Mouse (Mus musculus): ENCODE results near the gene Shisa9.
"Not testable (repeated sequence)": the region's sequence is repeated elsewhere in the genome, so short reads cannot be mapped to it uniquely, and the experiment has no call there.

Gene Shisa9

DNA sequence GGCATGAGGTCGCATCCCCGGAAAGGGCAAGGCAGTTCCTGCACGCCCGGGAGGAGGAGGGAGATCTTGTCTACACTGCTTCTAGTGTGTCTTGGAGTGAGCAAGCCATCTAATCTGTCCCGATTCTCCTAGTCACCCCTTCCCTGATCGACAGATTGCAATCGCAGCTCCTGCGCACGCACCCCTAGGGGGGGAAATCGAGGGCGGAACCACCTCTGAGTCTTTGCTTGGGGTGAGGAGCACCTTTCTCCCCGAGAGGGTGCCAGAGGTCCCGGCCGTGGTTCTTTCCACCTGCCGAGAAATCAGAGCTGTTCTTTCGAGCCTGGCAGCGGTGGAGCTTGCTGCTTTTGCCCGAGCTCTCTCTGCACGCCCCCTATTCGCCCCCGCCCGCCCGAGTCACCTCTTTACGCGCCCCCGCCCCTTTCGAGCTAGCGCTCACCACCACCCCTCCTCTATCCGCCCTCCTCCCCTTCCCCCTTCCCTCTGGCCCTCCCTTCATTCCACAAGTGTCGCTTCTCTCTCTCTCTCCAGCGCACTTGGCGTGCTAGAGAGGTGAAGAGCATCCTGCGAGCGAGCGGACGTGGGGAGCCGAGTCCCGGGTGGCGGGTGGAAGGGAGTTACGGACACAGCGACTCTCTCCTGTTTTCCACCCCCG lies at the start of gene Shisa9:
Gene Shisa9, plus strand, starts transcription at position 498 of the 655 bp plus-strand sequence.
- DNase-seq (ENCODE audit: low spot score in 2 of 2), result no peak

DNA sequence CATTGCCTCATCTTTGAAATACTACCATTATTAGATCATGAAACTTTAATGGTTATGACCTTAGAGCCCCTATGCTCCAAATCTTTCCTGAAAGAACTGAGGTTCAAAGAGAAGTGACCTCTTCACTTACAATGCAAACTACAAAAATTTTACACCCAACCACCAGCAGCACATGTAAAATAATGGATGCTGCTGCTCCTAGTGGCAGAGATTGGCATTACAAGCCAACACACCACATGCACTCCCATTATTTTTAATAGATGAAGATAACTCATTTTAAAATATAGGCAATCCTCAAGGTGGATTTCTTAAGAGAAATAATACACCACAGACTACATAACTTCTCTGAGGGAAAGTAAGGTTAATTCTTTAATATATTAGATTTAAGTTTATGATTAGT lies 43.4 kb upstream of the Shisa9 start:
- peak in 1 of 2 experiments; percentile 9 for DNase-seq (ENCODE audit: low spot score in 2 of 2)

DNA sequence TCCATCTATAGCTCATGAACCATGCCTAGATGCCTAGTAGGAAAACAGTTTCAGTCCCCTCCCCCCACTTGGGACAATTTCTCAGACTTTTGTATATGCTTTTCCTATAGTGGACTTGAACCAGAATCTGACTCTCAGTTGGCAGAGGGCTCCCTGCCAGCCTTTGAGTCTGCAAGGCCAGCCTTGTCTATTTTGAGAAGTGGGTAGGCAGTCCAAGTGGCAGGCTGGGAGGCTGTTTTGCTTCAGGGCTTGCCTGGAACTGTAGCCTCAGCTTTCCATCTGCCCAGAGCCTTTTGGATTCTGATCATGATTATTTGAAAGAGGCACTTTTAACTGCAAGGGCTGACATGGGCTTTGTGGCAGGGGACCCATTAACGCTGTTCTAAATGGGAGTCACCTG lies 23.2 kb upstream of the Shisa9 start:
- DNase-seq (ENCODE audit: low spot score in 2 of 2), result no peak

DNA sequence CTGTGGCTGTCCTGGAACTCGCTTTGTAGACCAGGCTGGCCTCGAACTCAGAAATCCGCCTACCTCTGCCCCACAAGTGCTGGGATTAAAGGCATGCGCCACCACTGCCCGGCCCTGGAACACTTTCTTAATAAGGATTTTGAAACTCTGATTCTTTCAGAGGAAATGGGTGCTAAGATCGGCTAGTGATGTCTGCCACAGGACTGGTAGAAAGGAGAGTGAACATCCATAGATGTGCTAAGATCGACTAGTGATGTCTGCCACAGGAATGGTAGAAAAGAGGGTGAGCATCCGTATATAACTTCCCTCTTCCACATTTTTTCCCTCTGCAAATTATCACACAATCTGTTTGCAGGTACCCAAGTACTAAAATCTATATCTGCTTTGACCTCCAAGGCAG lies 17.9 kb upstream of the Shisa9 start:
- no peak for DNase-seq (ENCODE audit: low spot score in 2 of 2)

DNA sequence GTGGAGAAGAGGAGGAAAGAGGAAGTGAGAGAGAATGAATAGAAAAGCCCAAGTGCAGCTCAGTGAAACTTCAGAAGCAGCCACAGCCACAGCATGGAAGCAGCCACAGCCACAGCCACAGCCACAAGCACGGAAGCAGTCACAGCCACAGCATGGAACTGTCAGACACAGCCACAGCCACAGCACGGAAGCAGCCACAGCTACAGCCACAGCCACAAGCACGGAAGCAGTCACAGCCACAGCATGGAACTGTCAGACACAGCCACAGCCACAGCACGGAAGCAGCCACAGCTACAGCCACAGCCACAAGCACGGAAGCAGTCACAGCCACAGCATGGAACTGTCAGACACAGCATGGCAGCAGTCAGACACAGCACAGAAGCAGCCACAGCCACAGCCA lies 17.1 kb upstream of the Shisa9 start:
- not testable (repeated sequence) for DNase-seq (ENCODE audit: low spot score in 2 of 2)

DNA sequence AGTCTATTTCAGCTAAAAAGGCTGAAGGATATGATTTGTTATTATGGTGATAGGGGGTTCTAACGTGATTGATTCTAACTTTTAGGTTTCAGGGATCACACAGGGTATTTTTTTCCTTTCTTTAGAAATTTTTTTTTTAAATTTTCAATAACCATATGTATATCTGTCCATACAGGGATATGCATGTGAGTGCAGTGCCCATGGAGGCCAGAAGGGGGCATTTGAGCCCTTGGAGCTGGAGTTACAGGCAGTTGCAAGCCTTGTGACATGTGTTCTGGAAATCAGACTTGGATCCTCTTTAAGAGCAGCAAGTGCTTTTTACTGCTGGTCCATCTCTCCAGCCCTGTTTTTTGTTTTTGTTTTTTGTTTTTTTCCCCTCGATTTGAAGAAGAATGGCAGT lies 16.3 kb upstream of the Shisa9 start:
- DNase-seq (ENCODE audit: low spot score in 2 of 2), result no peak

DNA sequence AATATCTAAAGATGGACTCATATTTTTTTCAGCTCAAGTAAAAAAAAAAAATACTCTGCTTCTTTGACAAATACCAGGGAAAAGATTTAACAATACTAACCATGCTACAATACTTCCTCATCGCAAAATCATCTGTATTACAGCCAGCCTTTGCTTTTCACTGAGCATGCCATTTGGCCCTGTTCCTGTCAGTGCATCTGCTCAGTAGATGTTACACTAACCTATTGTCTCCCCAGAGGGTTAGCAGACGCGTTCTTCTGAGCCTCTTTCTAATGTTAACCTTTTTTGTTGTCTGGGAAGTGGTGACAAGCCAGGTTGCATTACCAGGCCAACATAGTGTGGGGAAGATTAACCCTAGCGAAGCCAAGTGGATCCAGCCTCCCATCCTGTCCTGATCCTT lies 10.2 kb upstream of the Shisa9 start:
- no peak for DNase-seq (ENCODE audit: low spot score in 2 of 2)

DNA sequence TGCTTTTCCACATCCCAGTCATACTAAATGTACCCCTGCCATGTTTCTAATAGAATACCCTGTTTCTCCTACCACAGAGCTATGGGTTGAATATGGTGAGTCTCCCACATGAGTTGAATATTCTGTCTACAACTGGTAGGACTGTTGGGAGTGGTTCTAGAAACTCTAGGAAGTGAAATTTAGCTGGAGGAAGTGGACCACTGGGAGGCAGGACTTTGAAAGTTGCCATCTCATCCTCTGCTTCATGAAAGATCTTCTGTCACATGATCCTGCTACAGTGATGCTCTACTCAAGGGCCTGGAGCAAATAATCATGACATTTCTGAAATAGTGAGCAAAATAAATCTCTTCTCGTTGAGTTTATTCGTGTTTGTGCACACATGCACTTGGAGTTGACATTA lies 7.2 kb upstream of the Shisa9 start:
- DNase-seq (ENCODE audit: low spot score in 2 of 2), result no peak

DNA sequence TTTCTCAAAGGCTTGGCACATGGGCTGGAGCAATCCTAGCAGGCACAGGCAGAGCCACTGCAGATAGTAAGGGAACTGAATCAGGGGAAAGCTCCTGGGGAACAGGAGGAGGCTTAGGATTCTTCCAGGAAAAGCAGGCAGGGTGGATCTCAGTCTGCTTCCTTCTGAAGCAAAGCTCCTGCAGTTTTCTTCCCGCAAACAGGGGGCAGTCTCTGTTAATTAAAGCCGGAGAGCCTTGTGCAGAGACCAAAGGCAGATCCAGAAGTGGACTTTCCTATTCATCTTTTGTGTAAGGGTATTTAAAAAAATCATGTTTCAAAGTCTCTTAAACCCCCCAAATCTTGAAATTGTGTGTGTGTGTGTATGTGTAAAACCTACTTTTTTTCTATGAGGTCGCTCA lies 3.1 kb upstream of the Shisa9 start:
- DNase-seq (ENCODE audit: low spot score in 2 of 2), result no peak

DNA sequence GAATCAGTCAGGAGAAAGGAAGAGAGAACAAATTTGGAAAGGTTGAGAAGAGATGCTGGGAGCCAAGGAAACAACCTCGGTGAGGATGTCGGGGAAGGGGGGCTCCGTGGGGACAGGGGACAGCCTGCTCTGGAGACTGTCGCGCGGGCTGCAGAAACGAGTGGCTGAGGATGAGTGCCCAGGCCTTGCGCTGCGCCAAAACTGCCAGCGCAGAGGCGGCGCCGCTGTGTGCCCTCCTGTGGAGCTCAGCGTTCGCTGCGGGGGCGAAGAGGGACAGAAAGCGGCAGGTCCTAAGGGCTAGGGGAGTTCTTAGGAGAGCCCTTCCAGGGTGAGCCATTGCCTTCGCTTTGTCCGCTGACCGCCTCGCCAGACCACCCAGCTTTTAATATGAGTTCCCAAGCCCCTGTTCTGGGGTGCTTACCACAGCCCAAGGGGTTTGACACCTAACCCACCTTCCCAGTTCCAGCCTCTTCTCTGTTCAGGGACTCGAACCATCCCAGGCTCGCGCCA lies 752 bp upstream of the Shisa9 start:
- no peak for DNase-seq (ENCODE audit: low spot score in 2 of 2)

DNA sequence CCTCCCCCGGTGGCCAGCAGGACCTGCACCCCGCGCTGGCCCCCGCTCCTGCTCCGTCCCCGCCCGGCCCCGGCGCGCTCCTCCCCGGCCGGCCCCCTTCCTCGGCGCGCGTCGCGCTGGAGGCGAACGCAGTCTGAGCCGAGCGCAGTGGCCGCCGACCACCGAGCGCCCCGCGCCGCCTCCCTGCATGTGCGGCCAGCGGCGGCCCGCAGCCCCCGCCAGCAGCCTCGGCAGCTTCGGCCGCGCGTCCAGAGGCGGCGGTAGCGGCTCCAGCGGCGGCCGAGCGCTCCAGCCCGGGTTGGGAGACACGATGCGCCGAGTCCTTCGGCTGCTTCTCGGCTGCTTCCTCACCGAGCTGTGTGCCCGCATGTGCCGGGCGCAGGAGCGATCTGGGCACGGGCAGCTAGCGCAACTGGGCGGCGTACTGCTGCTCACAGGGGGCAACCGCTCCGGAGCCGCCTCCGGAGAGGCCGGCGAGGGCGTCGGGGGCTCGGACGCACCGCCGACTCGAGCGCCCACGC lies 418 bp downstream of the Shisa9 start:
- no peak for DNase-seq (ENCODE audit: low spot score in 2 of 2)

DNA sequence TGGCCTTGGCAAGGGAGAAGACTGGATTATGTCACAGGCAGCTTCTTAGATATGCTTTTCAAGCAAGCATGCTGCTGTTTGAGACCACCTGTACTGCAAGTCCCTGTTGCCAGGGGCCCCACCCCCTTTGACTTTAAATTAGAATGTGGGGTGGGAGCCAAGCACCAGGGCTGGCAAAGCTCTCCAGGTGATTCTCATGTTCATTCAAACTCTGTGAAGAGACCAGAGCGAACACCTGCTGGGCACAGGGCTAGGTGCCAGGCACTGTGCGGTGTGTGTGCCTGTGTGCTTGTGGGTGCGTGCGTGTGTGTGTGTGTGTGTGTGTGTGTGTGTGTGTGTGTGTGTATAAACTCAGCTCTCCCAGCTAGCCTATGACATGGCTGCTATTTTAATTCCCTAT lies 3.1 kb downstream of the Shisa9 start:
- DNase-seq (ENCODE audit: low spot score in 2 of 2), result no peak

DNA sequence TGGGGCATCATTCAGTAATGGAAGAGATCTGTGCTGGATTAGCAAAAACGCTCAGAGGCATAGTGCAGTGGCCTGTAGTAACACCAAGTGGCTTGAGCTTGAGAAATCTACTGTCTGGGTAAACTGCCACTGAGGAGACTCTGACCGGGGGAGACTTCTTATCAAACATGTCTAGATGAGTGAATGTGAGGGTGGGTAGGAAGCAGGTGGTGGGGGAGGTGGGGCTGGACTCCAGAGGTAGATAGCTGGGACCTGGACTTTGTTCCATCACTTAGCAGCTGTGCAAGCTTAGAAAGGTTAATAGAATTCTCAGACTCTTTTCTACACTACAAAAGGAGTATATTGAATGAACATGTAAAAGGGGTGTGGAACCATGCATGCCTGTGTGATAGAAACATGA lies 21.3 kb downstream of the Shisa9 start:
- DNase-seq (ENCODE audit: low spot score in 2 of 2), result no peak

DNA sequence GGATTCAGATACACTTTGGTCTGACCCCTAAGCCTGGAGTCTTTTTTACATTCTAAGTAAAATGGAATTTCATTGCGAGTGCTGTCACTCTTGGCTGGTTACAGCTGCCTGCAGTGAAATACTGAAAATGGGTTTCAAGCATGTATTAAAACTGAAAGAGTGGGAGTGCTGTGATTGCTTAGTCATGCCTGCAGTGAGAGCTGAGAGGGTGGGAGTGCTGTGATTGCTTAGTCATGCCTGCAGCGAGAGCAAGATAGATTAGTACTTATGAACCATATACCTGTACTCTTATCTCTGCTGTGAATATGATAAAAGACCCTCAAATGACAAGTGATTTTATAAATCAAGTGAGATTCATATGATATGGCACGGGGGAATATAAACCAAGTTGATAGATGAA lies 26.2 kb downstream of the Shisa9 start:
- DNase-seq (ENCODE audit: low spot score in 2 of 2), result no peak

DNA sequence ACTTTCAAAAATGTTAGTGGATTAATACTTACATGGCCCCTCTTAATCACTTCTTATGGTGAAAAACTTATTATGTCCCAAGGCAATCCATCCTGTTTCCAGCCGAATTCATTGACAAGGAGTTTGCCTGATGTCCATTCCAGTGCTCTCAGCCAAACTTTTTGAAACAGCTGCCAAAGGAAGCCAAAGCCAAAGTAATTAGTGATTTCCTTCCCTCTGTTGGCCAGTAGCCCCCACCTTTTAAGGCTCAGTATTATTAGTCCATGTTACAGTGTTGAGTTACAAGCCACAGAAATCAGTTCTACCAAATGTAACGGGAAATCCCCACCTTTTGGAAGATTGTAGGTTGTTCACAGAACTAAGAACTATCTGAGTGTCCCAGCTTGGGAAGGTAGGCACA lies 28.8 kb downstream of the Shisa9 start:
- DNase-seq (ENCODE audit: low spot score in 2 of 2), result no peak

DNA sequence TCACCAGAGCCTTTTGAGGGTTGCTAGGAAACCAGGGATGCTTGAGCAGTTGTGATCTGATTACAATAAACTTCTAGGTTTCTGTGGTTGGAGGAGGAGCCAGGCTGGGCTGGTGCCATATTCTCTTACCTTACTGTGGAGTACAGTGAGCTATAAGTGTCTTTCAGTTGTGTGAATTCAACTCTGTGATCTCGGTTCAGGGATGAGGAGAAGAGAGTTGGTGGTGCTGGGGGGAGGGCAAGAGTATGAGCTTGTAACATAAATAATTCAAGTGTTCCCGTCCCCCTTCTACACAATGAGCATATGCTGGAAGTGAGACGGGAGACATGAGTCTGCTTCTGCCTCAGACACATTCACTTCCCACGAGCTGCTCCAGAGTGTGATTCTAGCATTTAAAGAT lies 30.6 kb downstream of the Shisa9 start:
- DNase-seq (ENCODE audit: low spot score in 2 of 2), result no peak

DNA sequence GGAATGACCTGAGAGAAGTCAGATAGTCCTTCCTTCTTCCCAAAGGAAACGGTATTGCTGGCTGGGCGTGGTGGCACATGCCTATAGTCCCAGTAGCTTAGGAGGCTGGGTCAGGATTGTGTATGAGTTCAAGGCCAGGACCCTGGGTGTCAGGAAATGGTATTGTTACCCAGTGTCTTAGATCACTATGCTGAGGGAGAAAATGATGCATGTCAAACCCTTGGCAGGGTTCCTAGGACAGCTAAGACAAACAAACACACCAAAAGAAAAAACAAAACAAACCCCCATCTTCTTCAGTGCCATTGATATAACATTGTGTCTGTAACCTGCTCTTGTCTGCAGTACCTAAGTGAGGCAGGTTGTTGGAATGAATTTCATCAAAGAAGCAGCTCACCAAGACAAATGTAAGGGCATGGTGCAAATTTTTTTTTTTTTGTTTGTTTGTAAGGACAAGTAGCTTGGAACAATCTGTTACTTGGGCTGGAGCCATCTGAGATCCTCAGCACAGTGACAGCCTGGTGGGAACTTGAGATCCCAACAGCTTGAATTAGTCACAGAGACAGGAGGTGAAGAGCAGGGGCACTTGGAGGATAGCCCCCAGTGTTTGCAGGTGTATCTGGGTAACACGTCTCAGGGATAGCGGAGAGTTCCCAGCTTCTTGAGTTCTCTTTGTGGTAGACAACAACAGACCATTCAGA lies 34.2 kb downstream of the Shisa9 start:
- DNase-seq (ENCODE audit: low spot score in 2 of 2), result no peak

DNA sequence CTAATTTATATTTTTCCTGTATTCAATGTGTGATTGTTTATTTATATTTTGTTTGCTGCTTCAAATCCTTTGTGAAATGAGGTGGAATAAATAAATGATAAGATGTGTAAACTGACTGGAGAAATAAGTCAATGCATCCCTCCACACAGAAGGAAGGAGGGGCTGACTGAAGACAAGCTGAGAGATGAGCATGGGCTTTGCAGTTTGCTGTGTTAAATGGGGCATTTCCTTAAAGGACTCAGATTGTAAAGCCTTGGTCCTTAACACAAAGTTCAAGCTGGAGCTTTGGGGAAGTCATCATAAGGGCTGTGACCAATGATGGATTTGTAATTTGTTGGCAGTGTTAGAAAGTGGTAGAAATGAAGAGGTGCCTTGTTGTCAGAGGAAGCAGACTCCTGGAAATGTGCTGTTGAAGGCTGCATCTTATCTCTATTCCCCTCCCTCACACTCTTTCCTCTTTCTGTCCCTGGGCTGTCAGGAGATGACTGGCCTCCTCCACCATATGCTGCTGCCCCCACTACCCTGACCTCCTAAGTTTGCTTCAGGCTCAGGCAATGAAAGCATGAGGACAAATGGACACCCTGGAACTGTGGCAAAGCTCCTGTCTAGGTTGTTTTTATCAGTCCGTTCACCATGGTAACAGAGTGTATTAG lies 36.3 kb downstream of the Shisa9 start:
- no peak for DNase-seq (ENCODE audit: low spot score in 2 of 2)

DNA sequence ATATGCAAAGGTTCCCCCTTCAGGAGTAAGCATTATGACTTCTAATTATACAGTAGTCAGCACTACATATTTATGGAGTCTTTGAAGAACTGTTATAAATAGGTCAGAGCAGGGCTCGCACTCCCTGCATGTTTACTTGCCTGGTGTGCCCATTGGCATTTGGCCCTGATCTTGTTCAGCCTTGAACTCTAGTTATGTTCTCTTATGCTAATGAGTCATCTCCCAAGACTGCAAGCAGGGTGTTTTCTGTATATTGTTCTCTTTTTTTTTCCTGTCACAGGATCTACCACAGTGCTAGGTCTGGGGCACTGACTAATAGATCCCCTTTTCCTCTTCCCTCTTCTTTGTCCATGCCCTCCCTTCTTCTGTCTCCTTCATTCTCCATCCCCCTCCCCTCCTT lies 48.5 kb downstream of the Shisa9 start:
- peak in 1 of 2 experiments; percentile 4 for DNase-seq (ENCODE audit: low spot score in 2 of 2)

DNA sequence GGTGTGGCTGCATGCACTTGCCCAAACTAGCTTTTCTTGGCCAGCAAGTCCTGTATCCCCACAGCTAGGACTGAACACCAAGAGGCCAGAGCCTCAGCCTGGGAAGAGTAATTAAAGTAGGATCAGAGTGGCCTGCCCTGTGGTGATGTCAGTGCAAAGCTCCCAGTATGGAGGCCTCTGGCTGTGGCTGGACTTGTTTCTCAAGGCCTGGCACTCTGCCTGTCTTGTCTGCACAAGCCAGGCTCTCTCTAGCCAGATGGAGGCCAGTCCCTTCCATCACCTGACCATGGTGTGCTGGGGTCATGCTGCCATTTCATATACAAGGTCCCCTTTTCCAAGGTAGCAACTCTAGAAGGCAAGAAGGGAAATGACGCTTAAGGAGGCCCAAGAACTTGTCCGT lies 51.0 kb downstream of the Shisa9 start:
- DNase-seq (ENCODE audit: low spot score in 2 of 2), result no peak

DNA sequence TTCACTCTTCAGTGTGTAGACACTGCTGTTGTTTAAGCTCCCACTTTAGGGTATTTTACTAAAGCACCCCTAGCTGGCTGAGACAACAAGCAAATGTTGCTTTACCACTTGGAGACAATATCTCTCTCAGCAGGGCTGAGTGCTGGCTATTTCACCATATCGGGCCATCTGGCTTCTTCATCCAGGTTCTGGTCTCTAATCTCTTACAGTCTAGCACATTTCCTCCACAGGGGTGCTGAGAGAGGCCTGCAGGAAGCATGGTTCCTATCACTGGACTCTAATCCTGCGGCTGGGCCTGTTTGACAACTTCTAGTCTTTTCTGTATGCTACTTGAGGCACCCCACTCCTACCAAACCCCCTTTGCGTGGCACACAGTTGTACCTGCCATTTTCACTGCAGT lies 51.7 kb downstream of the Shisa9 start:
- DNase-seq (ENCODE audit: low spot score in 2 of 2), result no peak

DNA sequence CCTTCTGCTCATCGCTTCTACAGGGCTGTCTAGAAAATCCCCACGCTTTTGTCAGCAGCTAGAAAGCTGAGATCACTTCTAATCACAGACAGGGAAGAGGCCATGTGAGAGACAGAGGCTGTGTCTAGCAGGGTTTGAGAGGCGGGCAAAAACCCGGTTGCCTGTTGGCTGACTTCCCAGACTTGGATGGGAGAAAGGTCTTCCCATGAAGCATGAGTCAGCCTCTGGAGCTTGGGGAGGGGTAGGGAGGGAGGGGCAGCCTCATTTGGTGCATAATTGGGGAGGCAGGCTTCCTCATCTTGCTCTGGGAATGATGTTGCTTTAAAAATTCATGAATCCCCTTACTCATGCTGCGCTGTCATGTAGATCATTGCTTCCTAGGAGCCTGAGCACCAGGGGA lies 57.0 kb downstream of the Shisa9 start:
- no peak for DNase-seq (ENCODE audit: low spot score in 2 of 2)

DNA sequence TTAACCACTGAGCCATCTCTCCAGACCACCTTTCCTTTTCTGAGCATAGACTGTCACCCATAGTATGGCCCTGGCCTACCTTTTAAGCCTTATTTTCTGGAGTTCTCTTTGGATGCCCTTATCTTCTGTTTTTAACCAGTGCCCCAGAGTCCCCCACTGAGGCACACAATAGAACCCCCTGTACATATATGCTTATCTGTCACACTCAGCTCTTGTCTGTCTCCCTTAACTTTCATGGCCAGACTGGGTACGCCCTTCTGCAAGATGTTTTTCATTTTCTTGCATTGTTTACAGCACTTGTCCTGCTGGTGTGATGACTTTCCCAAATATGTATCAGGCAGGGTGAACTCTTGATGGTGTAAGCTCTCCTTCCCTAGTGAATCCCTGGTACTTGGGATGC lies 68.1 kb downstream of the Shisa9 start:
- DNase-seq (ENCODE audit: low spot score in 2 of 2), result no peak

Data from spleen, postnatal 36 days (tissue).